Mouse (Mus musculus) myocyte (in vitro differentiated cells): ENCODE measurements at regions not wholly inside any gene's neighbourhood (a gene's known extent, or its start where the extent isn't known, plus 50 kb on each side); places are given as distances from the start of the nearest gene placed in this dataset.

Source experiments
- H3K27me3 ChIP-seq: one replicate; pipeline ENCODE4 v1.6.1; 2011; ENCODE audit not compliant: control insufficient read depth, insufficient read depth, insufficient read length
- H3K36me3 ChIP-seq: one replicate; pipeline ENCODE4 v1.6.1; 2011; ENCODE audit not compliant: control insufficient read depth, insufficient read depth
- H3K4me2 ChIP-seq: one replicate; pipeline ENCODE4 v1.6.1; 2011; ENCODE audit warnings: low read depth, control low read depth
- H3K4me3 ChIP-seq: one replicate; pipeline ENCODE4 v1.5.1; 2011; ENCODE audit warnings: mild to moderate bottlenecking, control low read depth, moderate library complexity
- H3K79me2 ChIP-seq: one replicate; pipeline ENCODE4 v1.6.1; 2011; ENCODE audit not compliant: control insufficient read depth, insufficient read depth
- H3ac ChIP-seq: one replicate; pipeline ENCODE4 v1.6.1; 2011; ENCODE audit not compliant: control insufficient read depth, insufficient read length
- CEBPB ChIP-seq: IDR thresholded peaks from 2 replicates; pipeline ENCODE4 v1.6.1; 2011; ENCODE audit warnings: mild to moderate bottlenecking, moderate library complexity; ENCODE audit not compliant: poor library complexity, insufficient read depth, severe bottlenecking
- E2F4 ChIP-seq: IDR thresholded peaks from one replicate; pipeline ENCODE4 v1.6.1; 2011; ENCODE audit warnings: mild to moderate bottlenecking, control low read depth, moderate library complexity; ENCODE audit not compliant: insufficient read depth
- MAX ChIP-seq: IDR thresholded peaks from one replicate; pipeline ENCODE4 v1.6.1; 2011; ENCODE audit warnings: low read depth, mild to moderate bottlenecking, control low read depth
- MYOD1 ChIP-seq, 3 experiments: IDR thresholded peaks; one replicate each; pipeline ENCODE4 v1.6.1; 2011; ENCODE audit warnings: control low read depth in 2 of 3, low read depth in 2 of 3, mild to moderate bottlenecking in 2 of 3, moderate library complexity in 1 of 3; ENCODE audit not compliant: insufficient read length in 2 of 3, control insufficient read depth in 1 of 3
- MYOG ChIP-seq, 3 experiments: IDR thresholded peaks; one replicate each; pipeline ENCODE4 v1.6.1; 2011; ENCODE audit warnings: control low read depth in 2 of 3, low read depth in 2 of 3, mild to moderate bottlenecking in 2 of 3; ENCODE audit not compliant: insufficient read length in 2 of 3, control insufficient read depth in 1 of 3, insufficient read depth in 1 of 3
- POLR2A ChIP-seq: IDR thresholded peaks from one replicate; pipeline ENCODE4 v1.6.1; 2011; ENCODE audit warnings: low read depth, mild to moderate bottlenecking, control low read depth, moderate library complexity; ENCODE audit not compliant: insufficient read length
- POLR2AphosphoS2 ChIP-seq: IDR thresholded peaks from one replicate; pipeline ENCODE4 v1.6.1; 2011; ENCODE audit warnings: low read depth, control low read depth; ENCODE audit not compliant: insufficient read length
- REST ChIP-seq: IDR thresholded peaks from one replicate; pipeline ENCODE4 v1.6.1; 2011; ENCODE audit warnings: mild to moderate bottlenecking, control low read depth, moderate library complexity; ENCODE audit not compliant: insufficient read depth, insufficient read length
- SRF ChIP-seq: IDR thresholded peaks from one replicate; pipeline ENCODE4 v1.6.1; 2011; ENCODE audit warnings: low read depth; ENCODE audit not compliant: control insufficient read depth, insufficient read length
- TCF12 ChIP-seq: IDR thresholded peaks from one replicate; pipeline ENCODE4 v1.6.1; 2011; ENCODE audit warnings: mild to moderate bottlenecking, control low read depth; ENCODE audit not compliant: poor library complexity, insufficient read depth, severe bottlenecking
- TCF3 ChIP-seq: IDR thresholded peaks from one replicate; pipeline ENCODE4 v1.6.1; 2011; ENCODE audit warnings: low read depth, control low read depth; ENCODE audit not compliant: insufficient read length
- USF1 ChIP-seq: IDR thresholded peaks from one replicate; pipeline ENCODE4 v1.6.1; 2011; ENCODE audit warnings: low read depth, mild to moderate bottlenecking, control low read depth, moderate library complexity

DNA sequence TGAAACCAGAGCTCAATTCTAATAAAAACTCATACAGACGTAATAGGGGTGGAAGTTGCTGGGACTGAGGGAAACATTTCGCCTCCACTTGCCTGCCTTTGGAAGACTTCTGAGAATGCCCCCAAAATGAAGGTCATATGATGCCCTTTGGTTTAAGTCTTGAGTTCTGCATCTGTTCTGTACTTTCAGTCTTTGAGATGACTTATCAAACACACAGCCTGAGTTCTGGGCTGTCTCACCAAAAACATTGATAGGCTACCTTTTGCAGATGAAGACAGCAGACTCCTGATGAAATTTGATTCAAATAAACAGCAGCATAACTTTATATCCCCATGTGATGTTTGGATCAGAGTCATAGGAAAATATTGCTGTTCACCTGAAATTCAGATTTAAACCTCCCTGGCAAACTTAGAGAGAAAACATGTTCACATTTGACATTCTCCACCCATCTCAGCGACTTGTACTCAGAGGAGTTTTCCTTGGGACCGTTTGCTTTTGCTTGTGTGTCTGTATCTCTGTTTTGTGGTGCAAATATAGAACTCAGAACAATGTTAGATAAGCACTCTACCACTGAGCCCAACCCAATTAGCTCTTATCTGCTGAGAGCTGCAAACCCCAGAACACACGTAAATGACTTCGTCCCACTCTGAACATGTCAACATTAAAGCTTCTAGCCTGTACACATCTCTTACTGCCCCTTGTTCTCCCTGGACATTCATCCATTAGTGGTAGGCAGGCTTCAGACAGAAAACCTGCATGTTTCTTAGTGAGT, 77.1 kb downstream of the Zfp36l1 start:
- no peaks in the 10 kb centered on the region for H3K79me2 ChIP-seq
- no peaks in the 10 kb centered on the region for H3K27me3 ChIP-seq
- H3K4me3 ChIP-seq = no peak overlapping the region
- no peaks in the 10 kb centered on the region for H3K36me3 ChIP-seq
- no peak overlapping the region for H3ac ChIP-seq
- no peak for TF ChIP-seq REST
- TF ChIP-seq SRF = no peak
- no peak for TF ChIP-seq CEBPB
- no peak for TF ChIP-seq MYOD1 (IDR thresholded peaks at IDR 0.05; ENCODE audit: control insufficient read depth in 1 of 3, insufficient read length in 2 of 3, low read depth in 2 of 3)
- no peak for TF ChIP-seq MAX
- TF ChIP-seq TCF3 = no peak
- no peak for TF ChIP-seq MYOG (IDR thresholded peaks at IDR 0.05; ENCODE audit: control insufficient read depth in 1 of 3, insufficient read depth in 1 of 3, insufficient read length in 2 of 3, low read depth in 2 of 3)
- no peak overlapping the region for H3K4me2 ChIP-seq

DNA sequence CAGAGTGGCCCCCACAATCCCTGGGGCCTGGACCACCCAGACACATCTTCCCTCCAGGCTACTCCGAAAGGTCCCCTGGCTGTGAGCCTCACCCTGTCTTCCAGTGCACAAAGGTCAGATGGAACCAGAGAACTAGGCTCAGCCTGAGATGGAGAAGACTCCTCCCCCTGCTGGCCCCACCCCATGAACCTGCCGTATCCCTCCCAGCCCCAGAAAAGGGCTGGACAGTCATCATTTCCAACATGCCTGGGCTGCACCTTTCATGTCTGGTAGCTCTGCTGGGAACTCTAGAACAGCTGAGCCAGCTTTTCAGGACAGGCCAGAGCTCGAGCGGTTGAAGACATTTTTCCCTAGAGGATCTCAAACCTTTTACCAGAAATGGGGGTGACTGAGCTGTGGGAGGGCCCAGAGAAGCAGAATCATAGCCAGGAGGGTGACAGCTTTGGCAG, 77.8 kb downstream of the Zfp36l1 start:
- no peaks in the 10 kb centered on the region for H3K36me3 ChIP-seq
- H3K4me2 ChIP-seq = no peak overlapping the region
- H3K4me3 ChIP-seq = no peak overlapping the region
- no peaks in the 10 kb centered on the region for H3K79me2 ChIP-seq
- TF ChIP-seq SRF = no peak
- TF ChIP-seq MAX = no peak
- no peak for TF ChIP-seq E2F4
- TF ChIP-seq TCF12 = no peak
- no peak for TF ChIP-seq POLR2A
- TF ChIP-seq TCF3 = no peak
- TF ChIP-seq CEBPB = no peak
- no peak for TF ChIP-seq USF1
- TF ChIP-seq MYOD1 (IDR thresholded peaks at IDR 0.05; ENCODE audit: control insufficient read depth in 1 of 3, insufficient read length in 2 of 3, low read depth in 2 of 3) = no peak
- no peak for TF ChIP-seq REST
- TF ChIP-seq POLR2AphosphoS2 = no peak
- no peak for TF ChIP-seq MYOG (IDR thresholded peaks at IDR 0.05; ENCODE audit: control insufficient read depth in 1 of 3, insufficient read depth in 1 of 3, insufficient read length in 2 of 3, low read depth in 2 of 3)
- no peaks in the 10 kb centered on the region for H3K27me3 ChIP-seq
- H3ac ChIP-seq = no peak overlapping the region

DNA sequence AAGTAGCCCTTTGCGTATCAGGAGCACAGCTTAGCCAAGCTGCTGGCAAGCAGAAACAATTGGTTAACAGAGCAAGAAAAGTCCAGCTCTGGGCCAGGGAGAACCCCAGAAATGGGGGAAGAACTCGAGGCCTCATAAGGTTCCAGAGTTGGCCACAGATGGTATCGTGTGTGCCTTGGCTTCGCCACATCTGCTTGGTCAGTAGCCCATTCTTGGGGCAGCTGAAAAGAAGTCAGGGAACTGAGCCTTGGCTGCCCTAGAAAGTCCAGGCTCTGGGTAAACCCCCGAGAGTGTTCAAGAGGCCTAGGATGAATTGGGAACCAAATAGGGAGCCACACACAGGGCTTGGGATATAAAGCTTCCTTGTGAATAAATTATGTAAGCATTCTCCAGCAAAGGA, 78.7 kb downstream of the Zfp36l1 start:
- Histone ChIP-seq H3K4me3 (no peak overlapping the region), H3K4me2 (no peak overlapping the region), H3K79me2 (no peaks in the 10 kb centered on the region), H3ac (no peak overlapping the region), H3K36me3 (no peaks in the 10 kb centered on the region), H3K27me3 (no peaks in the 10 kb centered on the region)
- TF ChIP-seq E2F4 = no peak

GRCm38 (mm10) chr12:80032520-80032919, 80.3 kb downstream of the Zfp36l1 start:
- no peaks in the 10 kb centered on the region for H3K36me3 ChIP-seq
- no peaks in the 10 kb centered on the region for H3K27me3 ChIP-seq
- no peak overlapping the region for H3K4me3 ChIP-seq
- no peak for TF ChIP-seq USF1
- no peak for TF ChIP-seq TCF3
- no peak for TF ChIP-seq POLR2A
- TF ChIP-seq POLR2AphosphoS2 = no peak
- TF ChIP-seq MAX = no peak
- TF ChIP-seq CEBPB = no peak
- TF ChIP-seq SRF = no peak
- TF ChIP-seq TCF12 = no peak
- TF ChIP-seq MYOD1 (IDR thresholded peaks at IDR 0.05; ENCODE audit: control insufficient read depth in 1 of 3, insufficient read length in 2 of 3, low read depth in 2 of 3) = peak in 2 of 3 experiments; percentile 25 to 60
- no peak for TF ChIP-seq E2F4
- no peak for TF ChIP-seq REST
- peak in 1 of 3 experiments; percentile 46 for TF ChIP-seq MYOG (IDR thresholded peaks at IDR 0.05; ENCODE audit: control insufficient read depth in 1 of 3, insufficient read depth in 1 of 3, insufficient read length in 2 of 3, low read depth in 2 of 3)
- H3K79me2 ChIP-seq = no peaks in the 10 kb centered on the region
- H3ac ChIP-seq = no peak overlapping the region
- no peak overlapping the region for H3K4me2 ChIP-seq

GRCm38 (mm10) chr12:80028301-80028700, 84.5 kb downstream of the Zfp36l1 start:
- no peaks in the 10 kb centered on the region for H3K79me2 ChIP-seq

More at GRCm38 (mm10) chr12:80028301-80028700, 84.5 kb downstream of the Zfp36l1 start:
- Histone ChIP-seq H3K36me3 (no peaks in the 10 kb centered on the region), H3K4me3 (no peak overlapping the region), H3K4me2 (no peak overlapping the region), H3K27me3 (no peaks in the 10 kb centered on the region), H3ac (no peak overlapping the region)
- TF ChIP-seq POLR2A (no peak), TCF12 (no peak), MYOD1 (IDR thresholded peaks at IDR 0.05; ENCODE audit: control insufficient read depth in 1 of 3, insufficient read length in 2 of 3, low read depth in 2 of 3) (no peak), TCF3 (no peak), USF1 (no peak), MAX (no peak), MYOG (IDR thresholded peaks at IDR 0.05; ENCODE audit: control insufficient read depth in 1 of 3, insufficient read depth in 1 of 3, insufficient read length in 2 of 3, low read depth in 2 of 3) (no peak), E2F4 (no peak), CEBPB (no peak), SRF (no peak), REST (no peak), POLR2AphosphoS2 (no peak)
